Mouse (Mus musculus) cerebellum, adult 8-10 months (tissue): ENCODE data around the gene Trappc3.

ENCODE experiments used
- DNase-seq: peaks from one replicate; pipeline ENCODE4 v3.0.0; 2022

Trappc3 gene

GRCm38 (mm10) chr4:126283582-126283981 is 21.5 kb downstream of the Trappc3 start:
- DNase-seq, result no peak

- DNase-seq, result no peak
Observed at GRCm38 (mm10) chr4:126286492-126286891, 24.4 kb downstream of the Trappc3 start, which contains the start of gene Col8a2. Gene Col8a2 (plus strand): TSS chr4:126286793.

GRCm38 (mm10) chr4:126287302-126287995 is 25.3 kb downstream of the Trappc3 start:
- no peak for DNase-seq

GRCm38 (mm10) chr4:126288085-126288666 is 26.1 kb downstream of the Trappc3 start:
- DNase-seq, result no peak

- DNase-seq, result no peak
Observed at GRCm38 (mm10) chr4:126290314-126290713, 28.2 kb downstream of the Trappc3 start.

- no peak for DNase-seq
Observed at GRCm38 (mm10) chr4:126291196-126291595, 29.1 kb downstream of the Trappc3 start.

GRCm38 (mm10) chr4:126295152-126295551 is 33.0 kb downstream of the Trappc3 start:
- DNase-seq, result no peak

GRCm38 (mm10) chr4:126295937-126296336 is 33.8 kb downstream of the Trappc3 start:
- no peak for DNase-seq

- peak; percentile 73 for DNase-seq
Observed at GRCm38 (mm10) chr4:126296617-126297101, 34.5 kb downstream of the Trappc3 start.

- DNase-seq, result no peak
Observed at GRCm38 (mm10) chr4:126300916-126301583, 38.9 kb downstream of the Trappc3 start.

- peak; percentile 51 for DNase-seq
Observed at GRCm38 (mm10) chr4:126301584-126302309, 39.6 kb downstream of the Trappc3 start.

GRCm38 (mm10) chr4:126303877-126304276 is 41.8 kb downstream of the Trappc3 start:
- DNase-seq, result no peak

- DNase-seq, result no peak
Observed at GRCm38 (mm10) chr4:126305428-126305827, 43.3 kb downstream of the Trappc3 start.

GRCm38 (mm10) chr4:126306058-126306457 is 43.9 kb downstream of the Trappc3 start:
- no peak for DNase-seq

GRCm38 (mm10) chr4:126306827-126307226 is 44.7 kb downstream of the Trappc3 start:
- no peak for DNase-seq

GRCm38 (mm10) chr4:126309211-126309921 is 47.2 kb downstream of the Trappc3 start:
- DNase-seq, result no peak

GRCm38 (mm10) chr4:126309922-126310309 is 47.8 kb downstream of the Trappc3 start:
- peak; percentile 96 for DNase-seq

- no peak for DNase-seq
Observed at GRCm38 (mm10) chr4:126310344-126310743, 48.2 kb downstream of the Trappc3 start.

GRCm38 (mm10) chr4:126311566-126312200 is 49.6 kb downstream of the Trappc3 start:
- no peak for DNase-seq

GRCm38 (mm10) chr4:126313202-126313601 is 51.1 kb downstream of the Trappc3 start:
- no peak for DNase-seq

- no peak for DNase-seq
Observed at GRCm38 (mm10) chr4:126314393-126314792, 52.3 kb downstream of the Trappc3 start.

- DNase-seq, result no peak
Observed at GRCm38 (mm10) chr4:126315931-126316330, 53.8 kb downstream of the Trappc3 start.
